In genomic region chr8:124020439-124021236, GRCm38 (mm10) we compare ENCODE assay signal across 8 mouse cellular contexts. TPM values are rescaled to one million over a fixed set of nuclear protein-coding genes. Genes with fewer than 3 reads are reported as not detected.
DNase-seq lines count a peak whose midpoint lies in the region; ATAC-seq and TF ChIP-seq lines count a peak whose summit lies in the region.

No protein-coding gene starts in this region.

- peak overlapping the region; percentile 75 for H3K4me2 ChIP-seq in embryonic facial prominence, embryonic 13.5 days
- H3K4me2 ChIP-seq in heart, postnatal 0 days (ENCODE audit: low read depth, low read length), result peak overlapping the region; percentile 95

- POLR2A ChIA-PET in Patski (lab: Charles Lee), result interaction anchor here (1.1 kb wide), 1 partner anchor 71 kb away, joined by 3 read pairs; no protein-coding TSS in a partner anchor

- CTCF ChIA-PET in Patski (lab: Charles Lee), result no interaction called here

- H3K9ac ChIP-seq in embryonic facial prominence, embryonic 13.5 days, result peak overlapping the region; percentile 87
- H3K9ac ChIP-seq in heart, postnatal 0 days (replicated peaks; ENCODE audit: low read depth, low read length), result peak overlapping the region; percentile 81

- no peak for DNase-seq in Patski (ENCODE audit: low read depth, low spot score)
- peak; percentile 44 for DNase-seq in heart, postnatal 0 days (ENCODE audit: low spot score)
- peak; percentile 75 to 86 for DNase-seq in kidney, postnatal 4 days
- peak; percentile 91 for DNase-seq in retina, postnatal 1 day
- peak; percentile 24 to 56 for DNase-seq in urinary bladder, postnatal 36 days (ENCODE audit: low spot score in 2 of 2)

- peak overlapping the region; percentile 90 for H3K27ac ChIP-seq in embryonic facial prominence, embryonic 13.5 days
- peak overlapping the region; percentile 91 for H3K27ac ChIP-seq in heart, postnatal 0 days (ENCODE audit: low read depth)

- H3ac ChIP-seq in C2C12 (ENCODE audit: control insufficient read depth, insufficient read length, low read depth), result peak overlapping the region; percentile 94

- in situ Hi-C loops in Patski (cut with MboI; ENCODE audit: low pct_unique_long_range_greater_than_20kb), result no loop called here

- H3K4me3 ChIP-seq in C2C12 (ENCODE audit: insufficient read depth, poor library complexity, severe bottlenecking), result peak overlapping the region; percentile 88
- peak overlapping the region; percentile 88 for H3K4me3 ChIP-seq in embryonic facial prominence, embryonic 13.5 days
- H3K4me3 ChIP-seq in heart, postnatal 0 days (ENCODE audit: low read depth, low read length), result peak overlapping the region; percentile 92

- peak; percentile 51 for ATAC-seq in Patski
- ATAC-seq in embryonic facial prominence, embryonic 13.5 days (ENCODE audit: insufficient number of reproducible peaks, insufficient read depth, low FRiP score, low TSS enrichment, low read depth), result peak; percentile 69
- peak; percentile 87 for ATAC-seq in heart, postnatal 0 days (ENCODE audit: insufficient read depth, low read depth)
- ATAC-seq in megakaryocyte, adult 5-6 weeks (ENCODE audit: poor library complexity, severe bottlenecking), result peak; percentile 52

- WGBS in embryonic facial prominence, embryonic 13.5 days, result under 1% methylated on average over 67 of the region's 87 CpGs
- under 1% methylated on average over 54 of the region's 87 CpGs for WGBS in heart, postnatal 0 days

- peaks cover 73% of the 10 kb centered on the region for H3K79me3 ChIP-seq in C2C12 (ENCODE audit: low read depth)

- peaks cover 36% of the 10 kb centered on the region for H3K4me1 ChIP-seq in embryonic facial prominence, embryonic 13.5 days
- H3K4me1 ChIP-seq in heart, postnatal 0 days (ENCODE audit: control insufficient read depth, insufficient read depth), result peaks cover 29% of the 10 kb centered on the region

- H3K27me3 ChIP-seq in C2C12 (ENCODE audit: control insufficient read depth, insufficient read depth, insufficient read length), result no peaks in the 10 kb centered on the region
- no peaks in the 10 kb centered on the region for H3K27me3 ChIP-seq in Patski
- H3K27me3 ChIP-seq in embryonic facial prominence, embryonic 13.5 days, result no peaks in the 10 kb centered on the region
- no peaks in the 10 kb centered on the region for H3K27me3 ChIP-seq in heart, postnatal 0 days (ENCODE audit: control insufficient read depth, insufficient read depth, low read length)

- TF ChIP-seq CTCF in C2C12 (IDR thresholded peaks at IDR 0.05; ENCODE audit: control insufficient read depth, insufficient read depth, insufficient read length) (peak; percentile 3), Patski (IDR thresholded peaks at IDR 0.05) (no peak)
- TF ChIP-seq CTCF in heart, postnatal 0 days (IDR thresholded peaks at IDR 0.05; ENCODE audit: low read depth), result no peak; the same call in 1 of the 2 replicates

- H3K9me3 ChIP-seq in embryonic facial prominence, embryonic 13.5 days, result no peaks in the 10 kb centered on the region
- no peaks in the 10 kb centered on the region for H3K9me3 ChIP-seq in heart, postnatal 0 days (replicated peaks; ENCODE audit: control insufficient read depth, low read length)

- TF ChIP-seq EP300 in heart, postnatal 0 days (IDR thresholded peaks at IDR 0.05; ENCODE audit: low read depth), result no peak

- peaks cover 25% of the 10 kb centered on the region for H3K36me3 ChIP-seq in C2C12 (ENCODE audit: control insufficient read depth, insufficient read depth)
- peaks cover 15% of the 10 kb centered on the region for H3K36me3 ChIP-seq in embryonic facial prominence, embryonic 13.5 days
- peaks cover 10% of the 10 kb centered on the region for H3K36me3 ChIP-seq in heart, postnatal 0 days (replicated peaks; ENCODE audit: control insufficient read depth, insufficient read depth, low read length)

- peaks cover 84% of the 10 kb centered on the region for H3K79me2 ChIP-seq in C2C12 (ENCODE audit: control insufficient read depth, insufficient read depth)

TF ChIP-seq in C2C12, 6 proteins besides CTCF, POLR2A, EP300 and RAD21:
- TF ChIP-seq MAX (IDR thresholded peaks at IDR 0.05), result peak; percentile 93
- no peak for TF ChIP-seq FOSL1 (IDR thresholded peaks at IDR 0.05; ENCODE audit: insufficient read depth, low read length, poor library complexity, severe bottlenecking)

RNA-seq across cellular contexts. Expression of gene Taf5l, which starts 0.6 kb away (rescaled TPM):
- polyA plus RNA-seq in C2C12 (2012; fragmentation: generic; extraction: Trizol), result 26.2 TPM
- 28.6 TPM for polyA plus RNA-seq in Patski (2021)
- polyA plus RNA-seq in embryonic facial prominence, embryonic 13.5 days (2015; fragmentation: Nextera tagmentation; extraction: Ambion mirVana), result 38.4 and 39.0 TPM in 2 replicates
- 31.8 and 46.3 TPM in 2 replicates for total RNA-seq in heart, postnatal 0 days (2014; rRNA removed; ENCODE audit: low replicate concordance)
- polyA plus RNA-seq in heart, postnatal 0 days (2015; fragmentation: Nextera tagmentation; extraction: Ambion mirVana), result 14.1 and 17.2 TPM in 2 replicates
- total RNA-seq in megakaryocyte, adult 5-6 weeks (2015), result 14.5 and 15.3 TPM in 2 replicates
- 14.6 and 19.6 TPM in 2 replicates for total RNA-seq in megakaryocyte, adult 5-6 weeks (2017)

RNA-seq across cellular contexts. Expression of gene Urb2, which starts 0.7 kb away (rescaled TPM):
- polyA plus RNA-seq in C2C12 (2012; fragmentation: generic; extraction: Trizol), result 9.8 TPM
- polyA plus RNA-seq in Patski (2021), result 11.6 TPM
- polyA plus RNA-seq in embryonic facial prominence, embryonic 13.5 days (2015; fragmentation: Nextera tagmentation; extraction: Ambion mirVana), result 3.7 and 5.0 TPM in 2 replicates
- 9.8 and 11.7 TPM in 2 replicates for total RNA-seq in heart, postnatal 0 days (2014; rRNA removed; ENCODE audit: low replicate concordance)
- polyA plus RNA-seq in heart, postnatal 0 days (2015; fragmentation: Nextera tagmentation; extraction: Ambion mirVana), result 0.74 and 0.97 TPM in 2 replicates
- 5.5 and 6.6 TPM in 2 replicates for total RNA-seq in megakaryocyte, adult 5-6 weeks (2015)
- 4.2 and 5.4 TPM in 2 replicates for total RNA-seq in megakaryocyte, adult 5-6 weeks (2017)

RNA-seq across cellular contexts. Expression of gene Abcb10, which starts 37.7 kb away (rescaled TPM):
- polyA plus RNA-seq in C2C12 (2012; fragmentation: generic; extraction: Trizol) (8.9 TPM), Patski (2021) (19.6 TPM)
- polyA plus RNA-seq in embryonic facial prominence, embryonic 13.5 days (2015; fragmentation: Nextera tagmentation; extraction: Ambion mirVana), result 18.2 and 19.1 TPM in 2 replicates
- total RNA-seq in heart, postnatal 0 days (2014; rRNA removed; ENCODE audit: low replicate concordance), result 34.5 and 48.2 TPM in 2 replicates
- polyA plus RNA-seq in heart, postnatal 0 days (2015; fragmentation: Nextera tagmentation; extraction: Ambion mirVana), result 17.1 and 17.2 TPM in 2 replicates
- 5.0 and 7.5 TPM in 2 replicates for total RNA-seq in megakaryocyte, adult 5-6 weeks (2015)
- total RNA-seq in megakaryocyte, adult 5-6 weeks (2017), result 8.5 and 9.0 TPM in 2 replicates
